Mouse (Mus musculus) kidney, adult 18-20 months (tissue): ENCODE results near the gene Hist1h2br.
"Not testable (repeated sequence)": the region's sequence is repeated elsewhere in the genome, so short reads cannot be mapped to it uniquely, and the experiment has no call there.

ENCODE experiments used
- DNase-seq: peaks from one replicate; pipeline ENCODE4 v3.0.0; 2021

Gene Hist1h2br

GRCm38 (mm10) chr13:21847883-21848282, 14.3 kb downstream of the Hist1h2br start:
- no peak for DNase-seq

- DNase-seq: not testable (repeated sequence)
Measured at GRCm38 (mm10) chr13:21850696-21851095, 17.2 kb downstream of the Hist1h2br start.

- peak; percentile 2 for DNase-seq
Measured at GRCm38 (mm10) chr13:21852215-21852945, 18.8 kb downstream of the Hist1h2br start.

- DNase-seq: peak; percentile 80
Measured at GRCm38 (mm10) chr13:21855146-21855545, 21.6 kb downstream of the Hist1h2br start.

GRCm38 (mm10) chr13:21855698-21856162, 22.2 kb downstream of the Hist1h2br start:
- peak; percentile 7 for DNase-seq

GRCm38 (mm10) chr13:21861608-21862007, 28.1 kb downstream of the Hist1h2br start:
- DNase-seq: no peak

- not testable (repeated sequence) for DNase-seq
Measured at GRCm38 (mm10) chr13:21865503-21865902, 32.0 kb downstream of the Hist1h2br start.

- no peak for DNase-seq
Measured at GRCm38 (mm10) chr13:21880735-21881134, 47.2 kb downstream of the Hist1h2br start.

GRCm38 (mm10) chr13:21881878-21882669, 48.5 kb downstream of the Hist1h2br start:
- peak; percentile 17 for DNase-seq

GRCm38 (mm10) chr13:21882760-21883405, 49.3 kb downstream of the Hist1h2br start:
- DNase-seq: peak; percentile 6

- no peak for DNase-seq
Measured at GRCm38 (mm10) chr13:21883407-21883806, 49.9 kb downstream of the Hist1h2br start.

- DNase-seq: no peak
Measured at GRCm38 (mm10) chr13:21884586-21884985, 51.0 kb downstream of the Hist1h2br start.
